Mouse (Mus musculus): Measurements from ENCODE around the gene Trim67. TPM values are rescaled to one million over a fixed set of nuclear protein-coding genes. Genes with fewer than 3 reads are reported as not detected.

The Trim67 gene
- polyA plus RNA-seq (2015; fragmentation: Nextera tagmentation; extraction: Ambion mirVana): 21.1 TPM in 2 replicates

DNA sequence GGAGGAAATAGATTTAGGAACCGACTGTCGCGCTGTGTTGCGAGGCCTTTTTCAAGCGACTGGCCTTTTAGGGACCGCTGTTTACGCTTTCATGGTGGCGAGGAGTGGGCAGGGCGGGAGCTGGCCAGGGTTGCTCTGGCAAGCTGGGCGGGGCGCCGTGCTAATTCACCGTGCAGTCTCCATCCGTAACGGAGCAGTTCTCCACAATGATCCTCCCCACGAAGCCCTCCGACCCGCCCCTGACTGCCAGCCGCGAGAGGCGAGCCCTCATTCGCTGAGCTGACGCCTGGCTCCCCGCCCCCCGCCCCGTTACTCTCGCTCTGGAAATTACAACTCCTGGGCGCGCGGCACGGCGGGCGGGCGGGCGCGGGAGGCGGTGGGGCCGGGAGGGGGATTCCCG, at the start of gene Trim67:
Gene Trim67 (plus strand): TSS at position 385 of the 400 bp plus-strand sequence.
- peaks cover 62% of the 10 kb centered on the region for H3K4me1 ChIP-seq (replicated peaks)

DNA sequence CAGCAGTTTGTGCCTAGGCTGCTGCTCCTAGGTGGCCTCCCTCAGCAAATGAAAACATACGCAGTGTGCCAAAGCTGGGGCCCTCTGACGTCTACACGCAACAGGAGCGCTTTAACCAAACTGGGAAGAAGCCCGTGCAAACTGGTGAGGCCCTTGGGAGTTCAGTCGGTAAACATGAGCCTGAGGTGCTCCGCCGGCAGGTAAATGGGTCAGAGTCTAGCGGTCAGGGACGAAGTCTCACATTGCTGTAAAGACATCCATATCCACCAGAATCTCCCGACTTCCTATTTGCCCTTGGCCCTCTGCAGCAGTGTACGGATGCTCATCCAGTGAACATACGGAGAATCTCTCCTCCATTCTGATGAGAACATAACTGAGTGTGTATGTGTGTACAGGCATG, 46.2 kb upstream of the Trim67 start:
- WGBS: 77% methylated on average over 13 of the region's 13 CpGs
- Histone ChIP-seq H3K27ac (replicated peaks) (no peak overlapping the region), H3K9me3 (no peaks in the 10 kb centered on the region; the same call in 1 of the 2 replicates), H3K36me3 (no peaks in the 10 kb centered on the region), H3K4me2 (no peak overlapping the region), H3K9ac (no peak overlapping the region), H3K4me1 (replicated peaks) (peaks cover 12% of the 10 kb centered on the region), H3K4me3 (no peak overlapping the region), H3K27me3 (peaks cover 25% of the 10 kb centered on the region)
- no peak for ATAC-seq (ENCODE audit: low read depth)

More for the DNA sequence above, at the start of gene Trim67:
- Histone ChIP-seq H3K27ac (replicated peaks) (peak within 1 kb of the TSS; percentile 98), H3K4me2 (peak within 1 kb of the TSS; percentile 89), H3K27me3 (peaks cover 29% of the 10 kb centered on the region), H3K36me3 (no peaks in the 10 kb centered on the region), H3K4me3 (peak within 1 kb of the TSS; percentile 84), H3K9me3 (no peaks in the 10 kb centered on the region), H3K9ac (peak within 1 kb of the TSS; percentile 93)
- peak; percentile 94 for ATAC-seq (ENCODE audit: low read depth)
- under 1% methylated on average over 39 of the region's 39 CpGs for whole genome bisulfite sequencing

DNA sequence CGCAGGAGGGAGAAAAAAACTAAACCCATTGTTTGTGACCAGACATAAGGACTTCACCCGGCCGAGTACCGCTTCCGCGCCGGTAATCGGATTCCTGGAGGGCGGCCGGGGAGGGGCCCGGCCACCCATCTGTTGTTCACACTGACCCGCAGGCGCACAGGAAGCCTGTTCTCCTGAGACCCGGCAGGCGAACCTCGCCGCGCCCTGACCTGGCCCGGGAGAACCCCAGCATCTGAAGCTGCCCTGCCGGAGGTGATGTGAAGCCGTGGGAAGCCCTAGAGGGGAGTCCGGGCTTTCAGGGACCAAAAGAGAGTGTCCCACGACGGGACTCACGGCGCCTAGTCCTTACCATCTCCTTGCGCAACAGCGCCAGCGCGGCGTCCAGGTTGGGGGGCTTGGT, 41.7 kb upstream of the Trim67 start:
- Histone ChIP-seq H3K27me3 (peaks cover 59% of the 10 kb centered on the region), H3K36me3 (no peaks in the 10 kb centered on the region), H3K9me3 (no peaks in the 10 kb centered on the region; the same call in 1 of the 2 replicates), H3K4me3 (peak overlapping the region; percentile 49), H3K9ac (peak overlapping the region; percentile 64), H3K27ac (replicated peaks) (no peak overlapping the region; the same call in 1 of the 2 replicates), H3K4me2 (peak overlapping the region; percentile 79), H3K4me1 (replicated peaks) (peaks cover 27% of the 10 kb centered on the region)
- no peak for ATAC-seq (ENCODE audit: low read depth)
- under 1% methylated on average over 31 of the region's 31 CpGs for WGBS

DNA sequence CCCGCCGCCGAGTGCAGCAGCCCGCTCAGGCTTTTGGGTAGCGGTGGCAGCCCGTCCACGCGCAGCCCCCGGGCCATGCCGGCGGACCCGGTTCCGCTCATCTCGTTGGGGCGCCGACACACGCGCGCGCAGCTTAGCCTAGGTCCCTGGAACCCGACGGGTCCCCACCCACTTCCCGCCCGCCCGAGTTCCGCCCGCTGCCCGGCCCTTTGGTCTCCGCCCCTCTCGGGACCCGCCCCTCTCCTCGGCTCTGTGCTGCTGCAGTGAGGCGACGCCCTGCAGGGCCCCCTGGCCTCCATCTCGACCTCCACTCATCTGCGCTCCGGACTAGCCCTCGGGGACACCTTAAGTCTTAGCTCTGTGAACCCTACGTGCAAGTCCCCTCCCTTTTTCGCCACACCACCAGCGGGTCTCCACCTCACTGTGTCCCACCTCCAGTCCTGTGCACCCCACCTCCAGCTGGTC, 41.2 kb upstream of the Trim67 start, which contains the start of gene Fam89a:
Gene Fam89a (minus strand): TSS at position 124 of the 465 bp plus-strand sequence.
- Histone ChIP-seq H3K36me3 (no peaks in the 10 kb centered on the region), H3K9ac (peak within 1 kb of the TSS; percentile 64), H3K27ac (replicated peaks) (no peak within 1 kb of the TSS; the same call in 1 of the 2 replicates), H3K4me2 (peak within 1 kb of the TSS; percentile 79), H3K4me3 (peak within 1 kb of the TSS; percentile 49), H3K27me3 (peaks cover 59% of the 10 kb centered on the region), H3K4me1 (replicated peaks) (peaks cover 27% of the 10 kb centered on the region), H3K9me3 (no peaks in the 10 kb centered on the region; the same call in 1 of the 2 replicates)
- 0 out of 2 replicates have a peak, but pooled peaks have one; percentile 36 for ATAC-seq (ENCODE audit: low read depth)
- 2% methylated on average over 32 of the region's 41 CpGs for WGBS

DNA sequence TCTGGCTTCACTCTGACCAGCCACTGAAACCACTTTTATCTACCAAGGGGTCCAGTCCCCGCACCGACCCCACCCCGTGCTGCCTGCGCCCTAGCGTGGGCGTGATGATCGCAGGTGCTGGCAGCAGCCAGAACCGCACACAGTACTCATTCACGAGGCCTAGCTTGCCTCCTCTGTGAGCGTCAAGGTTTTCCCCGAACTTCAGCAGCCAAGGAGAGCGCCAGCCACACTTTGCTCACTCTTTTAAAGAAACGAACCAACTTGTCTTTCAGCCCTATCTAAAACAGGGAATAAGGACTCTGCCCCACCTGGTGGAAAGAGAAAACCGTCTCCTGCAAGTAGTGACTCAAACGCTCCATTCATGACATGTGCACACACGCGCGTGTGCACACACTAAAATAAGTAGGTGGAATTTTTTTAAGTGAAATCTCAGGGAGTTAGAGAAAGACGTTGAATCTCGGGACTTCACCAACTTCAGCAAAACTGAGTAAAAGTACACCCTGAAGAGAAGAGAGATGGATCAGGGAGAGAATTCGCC, 40.5 kb upstream of the Trim67 start:
- no peak for ATAC-seq (ENCODE audit: low read depth)
- Histone ChIP-seq H3K27ac (replicated peaks) (no peak overlapping the region), H3K9ac (no peak overlapping the region), H3K4me2 (peak overlapping the region; percentile 79), H3K4me1 (replicated peaks) (peaks cover 27% of the 10 kb centered on the region), H3K9me3 (no peaks in the 10 kb centered on the region; the same call in 1 of the 2 replicates), H3K36me3 (no peaks in the 10 kb centered on the region), H3K27me3 (peaks cover 59% of the 10 kb centered on the region), H3K4me3 (peak overlapping the region; percentile 49)
- 32% methylated on average over 21 of the region's 21 CpGs for WGBS

DNA sequence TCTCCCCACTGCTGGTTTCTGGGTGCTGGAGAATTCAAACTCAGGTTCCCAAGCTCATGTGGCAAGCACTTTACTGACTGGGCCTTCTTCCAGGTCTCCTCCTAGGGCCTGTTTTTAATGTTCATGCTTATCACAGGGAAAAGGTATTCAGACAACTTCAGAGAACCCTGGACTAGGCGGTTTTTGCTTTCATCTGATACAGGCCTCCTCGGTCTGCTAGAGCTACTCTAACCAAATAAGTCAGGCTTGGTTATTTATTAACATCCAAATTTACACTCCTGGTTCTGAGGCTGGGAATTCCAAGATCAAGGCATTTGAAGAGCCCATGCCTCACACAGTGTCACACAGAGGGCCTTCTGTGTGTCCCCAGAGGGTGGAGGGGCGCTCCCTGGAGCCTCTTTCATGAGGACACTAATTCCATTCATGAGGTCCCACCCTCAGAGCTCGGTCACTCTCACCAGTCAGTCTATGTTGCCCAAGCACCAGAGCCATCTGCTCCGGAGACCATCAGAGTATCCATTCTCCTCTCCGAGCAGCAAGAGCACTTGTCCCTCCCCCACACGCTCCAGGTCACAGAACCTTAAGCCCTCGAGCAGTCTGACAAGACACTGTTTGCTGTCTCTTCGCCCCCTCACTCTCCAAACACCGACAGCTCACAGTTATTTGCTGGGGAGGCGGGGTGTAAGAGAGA, 38.6 kb upstream of the Trim67 start:
- no peak overlapping the region for H3K4me2 ChIP-seq
- H3K9me3 ChIP-seq: no peaks in the 10 kb centered on the region
- H3K27ac ChIP-seq (replicated peaks): 0 out of 2 replicates have a peak overlapping the region, but pooled peaks have one; percentile 42
- H3K4me3 ChIP-seq: no peak overlapping the region
- 17% methylated on average over 11 of the region's 11 CpGs for WGBS
- peaks cover 58% of the 10 kb centered on the region for H3K27me3 ChIP-seq
- peaks cover 27% of the 10 kb centered on the region for H3K4me1 ChIP-seq (replicated peaks)
- H3K36me3 ChIP-seq: no peaks in the 10 kb centered on the region
- H3K9ac ChIP-seq: no peak overlapping the region
- ATAC-seq (ENCODE audit: low read depth): peak; percentile 53

DNA sequence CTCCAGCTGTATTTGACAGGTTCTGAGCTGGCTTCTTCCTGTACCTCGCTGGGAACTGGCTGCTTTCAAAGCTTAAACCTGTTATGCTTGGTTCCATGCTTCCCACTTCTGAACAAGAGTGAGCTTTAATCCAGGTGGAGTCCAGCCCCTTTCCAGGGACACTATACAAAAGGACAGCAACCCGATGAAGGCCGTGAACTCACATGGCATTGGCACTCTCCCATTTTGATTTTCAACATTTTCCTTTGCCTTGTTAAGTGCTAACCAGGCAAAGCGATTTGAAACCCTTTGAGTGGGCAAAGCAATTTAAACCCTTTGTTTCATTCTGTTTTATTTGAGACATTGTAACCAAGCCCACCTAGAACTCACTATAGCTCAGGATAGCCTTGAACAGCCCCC, 38.1 kb upstream of the Trim67 start:
- Histone ChIP-seq H3K27me3 (peaks cover 52% of the 10 kb centered on the region), H3K36me3 (no peaks in the 10 kb centered on the region), H3K9ac (no peak overlapping the region), H3K4me1 (replicated peaks) (peaks cover 27% of the 10 kb centered on the region), H3K4me2 (no peak overlapping the region), H3K4me3 (no peak overlapping the region), H3K9me3 (no peaks in the 10 kb centered on the region), H3K27ac (replicated peaks) (no peak overlapping the region)
- no peak for ATAC-seq (ENCODE audit: low read depth)
- 41% methylated on average over 4 of the region's 4 CpGs for WGBS

DNA sequence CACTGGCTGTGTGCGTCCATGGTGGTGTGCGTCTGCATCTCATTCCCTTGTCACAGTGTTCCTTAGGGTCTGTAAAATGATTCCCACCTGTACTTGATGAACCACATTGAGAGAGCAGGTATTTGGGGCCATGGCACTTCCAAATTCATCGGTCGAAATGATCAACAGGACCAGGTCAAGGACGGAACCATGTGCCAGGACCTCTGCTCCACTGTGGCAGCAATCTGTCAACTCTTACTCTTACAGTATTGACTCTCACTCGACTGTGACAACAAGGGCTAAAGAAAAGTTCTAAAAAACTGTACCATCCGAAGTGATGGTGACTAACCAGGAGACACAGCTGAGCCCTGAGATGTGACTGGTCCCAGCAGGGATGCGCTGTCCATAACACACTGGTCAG, 37.4 kb upstream of the Trim67 start:
- Histone ChIP-seq H3K4me2 (no peak overlapping the region), H3K4me3 (no peak overlapping the region), H3K27me3 (peaks cover 45% of the 10 kb centered on the region), H3K4me1 (replicated peaks) (peaks cover 27% of the 10 kb centered on the region), H3K9ac (no peak overlapping the region), H3K36me3 (no peaks in the 10 kb centered on the region), H3K9me3 (no peaks in the 10 kb centered on the region), H3K27ac (replicated peaks) (no peak overlapping the region)
- no peak for ATAC-seq (ENCODE audit: low read depth)
- WGBS: 89% methylated on average over 8 of the region's 8 CpGs

DNA sequence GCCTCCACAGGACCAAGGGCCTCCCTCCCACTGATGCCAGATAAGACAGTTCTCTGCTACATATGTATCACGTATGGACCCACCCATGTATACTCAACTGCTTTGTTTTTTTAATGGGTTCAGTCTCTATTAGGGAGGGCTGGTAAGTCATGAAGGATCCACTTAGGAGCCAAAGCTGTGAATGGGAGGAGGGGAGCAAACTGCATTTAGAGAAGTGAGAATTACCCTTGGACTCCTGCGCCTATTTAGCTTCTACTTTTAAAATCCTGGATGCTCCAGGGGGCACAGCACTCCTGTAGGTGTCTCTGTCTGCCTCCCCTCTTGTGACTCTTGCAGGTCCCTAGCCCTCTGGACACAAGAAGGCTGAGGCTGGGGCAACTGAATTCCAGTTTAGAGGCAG, 36.7 kb upstream of the Trim67 start:
- H3K9ac ChIP-seq: no peak overlapping the region
- WGBS: 62% methylated on average over 2 of the region's 2 CpGs
- no peak for ATAC-seq (ENCODE audit: low read depth)

DNA sequence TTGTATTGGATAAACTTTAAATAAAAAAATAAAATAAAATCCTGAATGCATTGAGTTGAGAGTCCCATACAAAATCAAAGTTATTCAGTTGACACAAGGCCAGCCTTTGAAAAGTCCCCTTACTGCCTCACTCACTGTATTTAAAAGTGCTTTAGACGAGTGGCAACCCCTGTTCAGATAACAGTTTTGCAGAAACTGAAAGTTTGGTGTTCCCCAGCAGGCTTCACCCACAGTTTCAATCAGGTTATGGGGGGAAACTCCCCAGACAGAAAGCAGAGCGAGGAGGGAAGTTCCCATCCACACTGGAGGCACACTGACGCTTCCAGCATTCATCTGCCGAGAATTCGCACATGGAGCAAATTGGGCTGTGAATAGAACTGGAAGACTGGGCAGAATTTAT, 36.3 kb upstream of the Trim67 start:
- Histone ChIP-seq H3K4me1 (replicated peaks) (peaks cover 16% of the 10 kb centered on the region), H3K9me3 (no peaks in the 10 kb centered on the region), H3K36me3 (no peaks in the 10 kb centered on the region), H3K27me3 (peaks cover 34% of the 10 kb centered on the region), H3K4me2 (no peak overlapping the region), H3K27ac (replicated peaks) (no peak overlapping the region), H3K9ac (no peak overlapping the region), H3K4me3 (no peak overlapping the region)
- no peak for ATAC-seq (ENCODE audit: low read depth)
- WGBS: 73% methylated on average over 5 of the region's 5 CpGs

More for the DNA sequence above, 36.7 kb upstream of the Trim67 start:
- Histone ChIP-seq H3K4me2 (no peak overlapping the region), H3K27me3 (peaks cover 39% of the 10 kb centered on the region), H3K36me3 (no peaks in the 10 kb centered on the region), H3K4me3 (no peak overlapping the region), H3K9me3 (no peaks in the 10 kb centered on the region), H3K4me1 (replicated peaks) (peaks cover 20% of the 10 kb centered on the region), H3K27ac (replicated peaks) (no peak overlapping the region)

DNA sequence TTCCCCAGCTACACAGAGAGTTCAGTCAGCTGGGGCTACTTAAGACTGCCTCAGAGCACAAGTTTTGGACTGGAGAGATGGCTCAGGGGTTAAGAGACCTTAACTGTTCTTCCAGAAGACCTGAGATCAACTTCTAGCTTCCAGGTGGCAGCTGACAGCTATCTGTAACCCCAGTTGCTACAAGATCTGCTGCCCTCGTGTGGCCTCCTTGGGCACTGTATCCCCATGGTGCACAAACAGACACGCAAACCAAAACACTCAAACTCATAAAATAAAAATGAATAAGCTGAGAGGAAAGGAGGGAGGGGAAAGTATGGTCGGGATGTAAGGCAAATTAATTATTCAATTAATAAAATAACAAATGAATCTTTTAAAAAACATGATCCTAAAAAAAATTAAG, 34.3 kb upstream of the Trim67 start:
- H3K36me3 ChIP-seq: no peaks in the 10 kb centered on the region
- WGBS: 42% methylated on average over 3 of the region's 3 CpGs

DNA sequence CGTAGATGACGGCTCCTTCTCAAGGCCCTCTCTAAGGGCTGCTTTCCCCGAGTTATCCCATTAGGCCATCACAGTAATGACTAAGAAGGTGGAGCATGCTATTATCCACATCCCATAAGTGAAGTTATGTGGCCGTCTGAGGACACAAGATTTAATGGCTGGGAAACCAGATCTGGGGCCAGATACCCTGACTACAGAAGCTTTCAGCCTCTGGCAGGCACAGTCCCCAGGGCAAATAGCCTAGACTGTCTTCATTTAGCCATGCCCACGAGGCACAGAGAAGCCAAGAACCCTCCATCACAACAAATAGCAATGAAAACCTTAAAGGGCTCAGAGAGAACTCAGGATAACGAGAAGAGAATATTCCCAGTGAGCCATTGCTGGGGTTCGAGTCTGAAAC, 29.8 kb upstream of the Trim67 start:
- H3K4me2 ChIP-seq: no peak overlapping the region
- H3K4me3 ChIP-seq: no peak overlapping the region
- WGBS: 55% methylated on average over 7 of the region's 7 CpGs
- no peaks in the 10 kb centered on the region for H3K9me3 ChIP-seq
- H3K9ac ChIP-seq: no peak overlapping the region
- H3K36me3 ChIP-seq: no peaks in the 10 kb centered on the region
- 0 out of 2 replicates have a peak overlapping the region, but pooled peaks have one; percentile 33 for H3K27ac ChIP-seq (replicated peaks)
- no peaks in the 10 kb centered on the region for H3K4me1 ChIP-seq (replicated peaks)
- no peaks in the 10 kb centered on the region for H3K27me3 ChIP-seq
- no peak for ATAC-seq (ENCODE audit: low read depth)

More for the DNA sequence above, 34.3 kb upstream of the Trim67 start:
- H3K4me3 ChIP-seq: no peak overlapping the region
- no peaks in the 10 kb centered on the region for H3K9me3 ChIP-seq
- no peak for ATAC-seq (ENCODE audit: low read depth)
- H3K4me2 ChIP-seq: no peak overlapping the region
- H3K27ac ChIP-seq (replicated peaks): no peak overlapping the region
- H3K27me3 ChIP-seq: peaks cover 15% of the 10 kb centered on the region; the same call in 1 of the 2 replicates
- H3K9ac ChIP-seq: no peak overlapping the region
- peaks cover 9% of the 10 kb centered on the region; the same call in 1 of the 2 replicates for H3K4me1 ChIP-seq (replicated peaks)

Data from neural tube, embryonic 13.5 days (tissue).